Mouse (Mus musculus) C2C12 (cell line): ENCODE measurements at regions not wholly inside any gene's neighbourhood (a gene's known extent, or its start where the extent isn't known, plus 50 kb on each side); places are given as distances from the start of the nearest gene placed in this dataset.

Experiments
- CTCF ChIP-seq: IDR thresholded peaks from one replicate; pipeline ENCODE4 v1.5.1; 2011; ENCODE audit not compliant: control insufficient read depth, insufficient read depth, insufficient read length
- MYOD1 ChIP-seq: IDR thresholded peaks from one replicate; pipeline ENCODE4 v1.6.1; 2011; ENCODE audit warnings: low read depth; ENCODE audit not compliant: control insufficient read depth, insufficient read length
- MYOG ChIP-seq: IDR thresholded peaks from one replicate; pipeline ENCODE4 v1.6.1; 2011; ENCODE audit not compliant: control insufficient read depth, insufficient read length; ENCODE audit errors: extremely low read depth
- USF1 ChIP-seq: IDR thresholded peaks from one replicate; pipeline ENCODE4 v1.6.1; 2011; ENCODE audit warnings: low read depth, mild to moderate bottlenecking, control low read depth, moderate library complexity

DNA sequence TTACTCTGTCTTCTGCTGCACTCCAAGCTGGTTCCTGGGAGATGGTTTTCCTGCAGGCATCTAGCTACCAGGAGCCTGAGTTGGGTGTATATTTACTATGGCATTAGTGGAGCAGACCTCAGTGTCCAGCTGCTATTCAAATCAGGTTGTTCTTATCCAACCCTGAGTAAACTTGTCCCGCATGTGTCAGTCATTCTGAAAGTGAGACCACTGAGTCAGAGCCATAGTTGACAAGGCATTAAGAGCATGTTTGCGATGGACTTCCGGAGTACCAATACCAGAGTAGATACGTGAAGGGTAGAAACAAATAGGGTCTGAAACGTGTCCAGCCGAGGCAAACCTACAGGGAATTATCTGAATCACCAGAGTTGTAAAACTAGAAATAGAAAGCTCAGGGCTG is 520.6 kb downstream of the Defb40 start:
- TF ChIP-seq CTCF (no peak), MYOD1 (no peak), USF1 (no peak), MYOG (no peak)
